Mouse (Mus musculus): Measurements from ENCODE around the gene Pmepa1. TPM values are rescaled to one million over a fixed set of nuclear protein-coding genes. Genes with fewer than 3 reads are reported as not detected.

The Pmepa1 gene
- 2.5 and 2.6 TPM in 2 replicates for polyA plus RNA-seq (2014; fragmentation: Nextera tagmentation; extraction: Ambion mirVana)

GRCm38 (mm10) chr2:173276409-173276808 lies at the start of gene Pmepa1:
Gene Pmepa1 (minus strand): TSS chr2:173276533.
- Histone ChIP-seq H3K9me3 (ENCODE audit: control insufficient read depth, low read length) (no peaks in the 10 kb centered on the region), H3K27me3 (ENCODE audit: control insufficient read depth, insufficient read depth, low read length) (0 out of 2 replicates have a peak, but pooled peaks cover 5% of the 10 kb centered on the region), H3K9ac (ENCODE audit: low read length) (peak within 1 kb of the TSS; percentile 99), H3K4me1 (ENCODE audit: control insufficient read depth, insufficient read depth, low read length) (peaks cover 27% of the 10 kb centered on the region), H3K4me3 (ENCODE audit: low read depth, low read length) (peak within 1 kb of the TSS; percentile 83), H3K4me2 (ENCODE audit: low read depth, severe bottlenecking) (peak within 1 kb of the TSS; percentile 79), H3K36me3 (ENCODE audit: control insufficient read depth, insufficient read depth, low read length) (no peaks in the 10 kb centered on the region), H3K27ac (replicated peaks; ENCODE audit: low read depth, low read length) (peak within 1 kb of the TSS; percentile 83)
- peak; percentile 89 for ATAC-seq (ENCODE audit: insufficient number of reproducible peaks, low FRiP score, low TSS enrichment, low read depth)
- under 1% methylated on average over 19 of the region's 61 CpGs for WGBS
- DNase-seq (ENCODE audit: low spot score): peak; percentile 92

GRCm38 (mm10) chr2:173321754-173322153 lies 45.4 kb upstream of the Pmepa1 start:
- Histone ChIP-seq H3K27ac (replicated peaks; ENCODE audit: low read depth, low read length) (no peak overlapping the region), H3K4me3 (ENCODE audit: low read depth, low read length) (no peak overlapping the region), H3K36me3 (ENCODE audit: control insufficient read depth, insufficient read depth, low read length) (no peaks in the 10 kb centered on the region), H3K27me3 (ENCODE audit: control insufficient read depth, insufficient read depth, low read length) (no peaks in the 10 kb centered on the region), H3K9ac (ENCODE audit: low read length) (no peak overlapping the region), H3K4me1 (ENCODE audit: control insufficient read depth, insufficient read depth, low read length) (no peaks in the 10 kb centered on the region), H3K4me2 (ENCODE audit: low read depth, severe bottlenecking) (no peak overlapping the region), H3K9me3 (ENCODE audit: control insufficient read depth, low read length) (no peaks in the 10 kb centered on the region)
- ATAC-seq (ENCODE audit: insufficient number of reproducible peaks, low FRiP score, low TSS enrichment, low read depth) (no peak), DNase-seq (ENCODE audit: low spot score) (no peak)
- WGBS: 88% methylated on average over 6 of the region's 6 CpGs

GRCm38 (mm10) chr2:173321194-173321593 lies 44.9 kb upstream of the Pmepa1 start:
- 82% methylated on average over 2 of the region's 2 CpGs for WGBS
- no peaks in the 10 kb centered on the region for H3K36me3 ChIP-seq (ENCODE audit: control insufficient read depth, insufficient read depth, low read length)
- no peak for DNase-seq (ENCODE audit: low spot score)
- H3K4me2 ChIP-seq (ENCODE audit: low read depth, severe bottlenecking): no peak overlapping the region
- no peak overlapping the region for H3K4me3 ChIP-seq (ENCODE audit: low read depth, low read length)
- H3K9me3 ChIP-seq (ENCODE audit: control insufficient read depth, low read length): no peaks in the 10 kb centered on the region
- no peak overlapping the region for H3K9ac ChIP-seq (ENCODE audit: low read length)
- H3K4me1 ChIP-seq (ENCODE audit: control insufficient read depth, insufficient read depth, low read length): no peaks in the 10 kb centered on the region
- ATAC-seq (ENCODE audit: insufficient number of reproducible peaks, low FRiP score, low TSS enrichment, low read depth): no peak
- no peak overlapping the region for H3K27ac ChIP-seq (replicated peaks; ENCODE audit: low read depth, low read length)
- H3K27me3 ChIP-seq (ENCODE audit: control insufficient read depth, insufficient read depth, low read length): no peaks in the 10 kb centered on the region

GRCm38 (mm10) chr2:173314291-173314690 lies 38.0 kb upstream of the Pmepa1 start:
- WGBS: no CpG with 5 or more reads among the region's 1 CpGs
- H3K9ac ChIP-seq (ENCODE audit: low read length): no peak overlapping the region
- no peak for DNase-seq (ENCODE audit: low spot score)
- H3K9me3 ChIP-seq (ENCODE audit: control insufficient read depth, low read length): no peaks in the 10 kb centered on the region
- no peak for ATAC-seq (ENCODE audit: insufficient number of reproducible peaks, low FRiP score, low TSS enrichment, low read depth)
- H3K4me3 ChIP-seq (ENCODE audit: low read depth, low read length): no peak overlapping the region
- H3K27me3 ChIP-seq (ENCODE audit: control insufficient read depth, insufficient read depth, low read length): no peaks in the 10 kb centered on the region
- H3K4me2 ChIP-seq (ENCODE audit: low read depth, severe bottlenecking): no peak overlapping the region
- H3K4me1 ChIP-seq (ENCODE audit: control insufficient read depth, insufficient read depth, low read length): no peaks in the 10 kb centered on the region
- H3K36me3 ChIP-seq (ENCODE audit: control insufficient read depth, insufficient read depth, low read length): no peaks in the 10 kb centered on the region
- no peak overlapping the region for H3K27ac ChIP-seq (replicated peaks; ENCODE audit: low read depth, low read length)

GRCm38 (mm10) chr2:173308486-173308885 lies 32.2 kb upstream of the Pmepa1 start:
- H3K9ac ChIP-seq (ENCODE audit: low read length): no peak overlapping the region
- no peak overlapping the region for H3K27ac ChIP-seq (replicated peaks; ENCODE audit: low read depth, low read length)
- H3K36me3 ChIP-seq (ENCODE audit: control insufficient read depth, insufficient read depth, low read length): no peaks in the 10 kb centered on the region
- no peak for ATAC-seq (ENCODE audit: insufficient number of reproducible peaks, low FRiP score, low TSS enrichment, low read depth)
- H3K4me2 ChIP-seq (ENCODE audit: low read depth, severe bottlenecking): no peak overlapping the region
- H3K4me1 ChIP-seq (ENCODE audit: control insufficient read depth, insufficient read depth, low read length): peaks cover 6% of the 10 kb centered on the region; the same call in 1 of the 2 replicates
- 93% methylated on average over 10 of the region's 10 CpGs for WGBS
- DNase-seq (ENCODE audit: low spot score): no peak
- no peaks in the 10 kb centered on the region for H3K9me3 ChIP-seq (ENCODE audit: control insufficient read depth, low read length)
- H3K4me3 ChIP-seq (ENCODE audit: low read depth, low read length): no peak overlapping the region
- H3K27me3 ChIP-seq (ENCODE audit: control insufficient read depth, insufficient read depth, low read length): no peaks in the 10 kb centered on the region

- H3K9me3 ChIP-seq (ENCODE audit: control insufficient read depth, low read length): no peaks in the 10 kb centered on the region
- DNase-seq (ENCODE audit: low spot score) (no peak), ATAC-seq (ENCODE audit: insufficient number of reproducible peaks, low FRiP score, low TSS enrichment, low read depth) (no peak)
- H3K9ac ChIP-seq (ENCODE audit: low read length): no peak overlapping the region
- no peaks in the 10 kb centered on the region for H3K27me3 ChIP-seq (ENCODE audit: control insufficient read depth, insufficient read depth, low read length)
- no peaks in the 10 kb centered on the region for H3K36me3 ChIP-seq (ENCODE audit: control insufficient read depth, insufficient read depth, low read length)
- H3K4me1 ChIP-seq (ENCODE audit: control insufficient read depth, insufficient read depth, low read length): peaks cover 6% of the 10 kb centered on the region; the same call in 1 of the 2 replicates
- H3K27ac ChIP-seq (replicated peaks; ENCODE audit: low read depth, low read length): no peak overlapping the region
- no peak overlapping the region for H3K4me2 ChIP-seq (ENCODE audit: low read depth, severe bottlenecking)
- H3K4me3 ChIP-seq (ENCODE audit: low read depth, low read length): no peak overlapping the region
- 23% methylated on average over 4 of the region's 4 CpGs for WGBS
Observed at GRCm38 (mm10) chr2:173307984-173308383, 31.7 kb upstream of the Pmepa1 start.

GRCm38 (mm10) chr2:173307561-173307960 lies 31.2 kb upstream of the Pmepa1 start:
- H3K4me1 ChIP-seq (ENCODE audit: control insufficient read depth, insufficient read depth, low read length): peaks cover 6% of the 10 kb centered on the region; the same call in 1 of the 2 replicates
- peak; percentile 58 for DNase-seq (ENCODE audit: low spot score)
- H3K4me2 ChIP-seq (ENCODE audit: low read depth, severe bottlenecking): peak overlapping the region; percentile 22; the same call in 1 of the 2 replicates
- no peak overlapping the region for H3K4me3 ChIP-seq (ENCODE audit: low read depth, low read length)
- WGBS: 7% methylated on average over 17 of the region's 18 CpGs
- H3K9ac ChIP-seq (ENCODE audit: low read length): no peak overlapping the region
- no peaks in the 10 kb centered on the region for H3K27me3 ChIP-seq (ENCODE audit: control insufficient read depth, insufficient read depth, low read length)
- no peak overlapping the region for H3K27ac ChIP-seq (replicated peaks; ENCODE audit: low read depth, low read length)
- ATAC-seq (ENCODE audit: insufficient number of reproducible peaks, low FRiP score, low TSS enrichment, low read depth): peak; percentile 63; the same call in 1 of the 2 replicates
- H3K36me3 ChIP-seq (ENCODE audit: control insufficient read depth, insufficient read depth, low read length): no peaks in the 10 kb centered on the region
- no peaks in the 10 kb centered on the region for H3K9me3 ChIP-seq (ENCODE audit: control insufficient read depth, low read length)

- H3K4me2 ChIP-seq (ENCODE audit: low read depth, severe bottlenecking): no peak overlapping the region; the same call in 1 of the 2 replicates
- DNase-seq (ENCODE audit: low spot score) (no peak), ATAC-seq (ENCODE audit: insufficient number of reproducible peaks, low FRiP score, low TSS enrichment, low read depth) (no peak)
- H3K4me3 ChIP-seq (ENCODE audit: low read depth, low read length): no peak overlapping the region
- H3K9ac ChIP-seq (ENCODE audit: low read length): no peak overlapping the region
- 53% methylated on average over 10 of the region's 11 CpGs for WGBS
- no peaks in the 10 kb centered on the region for H3K27me3 ChIP-seq (ENCODE audit: control insufficient read depth, insufficient read depth, low read length)
- peaks cover 6% of the 10 kb centered on the region; the same call in 1 of the 2 replicates for H3K4me1 ChIP-seq (ENCODE audit: control insufficient read depth, insufficient read depth, low read length)
- H3K27ac ChIP-seq (replicated peaks; ENCODE audit: low read depth, low read length): no peak overlapping the region
- H3K36me3 ChIP-seq (ENCODE audit: control insufficient read depth, insufficient read depth, low read length): no peaks in the 10 kb centered on the region
- H3K9me3 ChIP-seq (ENCODE audit: control insufficient read depth, low read length): no peaks in the 10 kb centered on the region
Observed at GRCm38 (mm10) chr2:173306734-173307525, 30.6 kb upstream of the Pmepa1 start.

All from limb, embryonic 11.5 days (tissue).